Mouse (Mus musculus) heart, adult 2 months (tissue): ENCODE measurements around the gene Dok5.

Source experiments
- CTCF ChIP-seq: fragments of 200-600 bp; IDR thresholded peaks from 2 replicates; pipeline ENCODE4 v1.8.1; 2022; ENCODE audit warnings: antibody characterized with exemption, mild to moderate bottlenecking, moderate library complexity
- POLR2A ChIP-seq: fragments of 200-500 bp; IDR thresholded peaks from 2 replicates; pipeline ENCODE4 v1.6.1; 2011; ENCODE audit warnings: mild to moderate bottlenecking, low read depth, low read length, control low read depth; ENCODE audit not compliant: insufficient read depth

DNA sequence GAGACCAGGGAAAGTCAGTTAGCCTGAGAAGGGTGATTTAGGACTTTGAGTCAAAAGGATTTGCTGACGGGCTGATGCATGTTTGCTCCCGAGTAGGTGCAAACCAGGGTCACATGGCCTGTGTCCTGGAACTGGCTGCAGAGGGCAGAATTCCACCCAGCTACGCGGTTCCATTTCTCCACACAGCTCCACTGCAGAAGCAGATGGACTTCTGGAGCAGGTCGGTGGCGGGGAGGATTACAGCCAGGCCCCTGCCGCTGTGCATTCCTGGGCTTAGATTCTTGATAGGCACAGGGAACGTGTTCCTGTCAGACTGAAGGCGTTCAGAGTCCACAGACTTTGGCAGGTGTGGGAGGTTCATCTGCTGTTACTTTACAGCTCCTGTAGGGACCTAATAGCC is 131.2 kb downstream of the Dok5 start:
- TF ChIP-seq POLR2A (no peak), CTCF (no peak)
